Mouse (Mus musculus) c-Kit-positive CD71-positive TER-119-negative erythroid progenitor cells, embryonic 14.5 days (primary cell): ENCODE measurements at regions not wholly inside any gene's neighbourhood (a gene's known extent, or its start where the extent isn't known, plus 50 kb on each side); places are given as distances from the start of the nearest gene placed in this dataset.

Experiments used
- DNase-seq: peaks from one replicate; pipeline ENCODE4 v3.0.0-alpha.2; 2013; ENCODE audit warnings: low read depth

DNA sequence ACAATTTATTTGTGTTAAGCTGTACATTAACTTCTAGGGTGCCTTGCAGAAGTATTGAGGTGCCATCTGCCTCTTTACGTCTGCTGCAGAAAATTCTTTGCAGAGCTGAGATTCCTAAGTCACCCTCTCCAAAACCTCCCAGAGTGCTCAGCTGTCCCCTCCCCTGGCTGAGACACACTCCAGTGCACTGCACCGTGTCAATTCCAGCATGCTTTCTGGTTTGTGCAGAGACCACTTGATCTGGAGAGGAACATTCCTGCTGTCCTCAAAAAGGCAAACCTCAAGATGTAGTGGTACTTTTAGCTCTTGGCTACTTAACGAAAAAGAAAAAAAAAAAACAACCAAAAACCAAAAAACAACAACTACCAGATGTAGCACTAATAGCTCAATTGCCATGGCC, 145.2 kb upstream of the Krr1 start:
- DNase-seq = no peak

DNA sequence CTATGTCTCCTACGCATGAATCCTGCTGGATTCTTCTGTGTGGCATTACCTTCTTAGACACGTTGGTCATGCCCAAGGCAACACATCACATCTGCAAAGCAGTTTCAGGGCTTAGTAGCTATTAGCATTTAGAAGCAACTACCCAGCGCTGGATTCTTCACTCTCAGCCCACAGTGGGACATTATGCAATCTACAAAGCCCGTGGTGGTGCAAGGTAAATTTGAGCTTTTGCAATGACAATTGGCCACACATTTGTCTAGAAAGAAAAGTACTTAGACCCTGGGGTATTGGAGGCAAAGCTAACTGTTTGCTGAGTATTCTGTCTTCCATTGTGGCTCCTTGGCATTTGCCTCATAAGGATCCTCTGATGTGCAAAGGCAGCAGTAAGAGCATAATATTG, 144.5 kb upstream of the Krr1 start:
- DNase-seq = no peak

DNA sequence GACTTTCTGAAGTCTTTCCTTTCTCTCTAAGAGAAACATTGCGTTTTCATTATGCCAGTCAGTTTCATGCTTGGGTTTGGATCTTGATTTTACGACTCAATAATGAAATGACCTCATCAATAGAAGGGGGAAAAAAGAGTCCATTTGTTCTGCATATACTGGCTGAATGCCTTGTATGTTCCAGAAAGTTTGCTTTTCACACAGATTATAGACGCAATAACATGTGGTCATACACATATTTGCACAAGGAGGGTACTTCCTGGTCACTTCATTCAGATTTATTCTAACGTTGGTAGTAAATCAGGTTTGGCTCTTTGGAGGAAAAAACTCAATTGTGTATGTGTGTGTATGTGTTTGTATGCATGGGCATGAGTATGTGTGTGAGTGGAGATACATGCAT, 143.9 kb upstream of the Krr1 start:
- DNase-seq = no peak

DNA sequence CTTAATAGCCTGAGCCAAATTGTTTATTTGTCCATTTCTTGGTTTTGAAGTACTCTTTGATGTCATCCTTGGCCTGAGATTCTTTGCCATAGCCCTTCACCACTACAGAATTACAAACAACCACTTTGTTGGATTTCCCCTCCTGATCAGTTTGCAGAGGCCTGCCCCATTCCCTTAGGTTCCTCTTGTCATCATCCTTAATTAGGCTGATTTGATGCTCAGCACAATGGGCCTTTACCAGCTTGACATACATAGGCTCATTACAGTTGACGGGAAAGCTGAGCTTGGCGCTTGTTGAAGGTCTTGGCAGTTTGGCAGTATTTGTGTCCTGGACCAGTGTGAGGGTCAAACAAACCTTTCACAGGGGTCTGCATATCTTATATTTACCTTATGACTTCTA, 143.2 kb upstream of the Krr1 start:
- DNase-seq = no peak

DNA sequence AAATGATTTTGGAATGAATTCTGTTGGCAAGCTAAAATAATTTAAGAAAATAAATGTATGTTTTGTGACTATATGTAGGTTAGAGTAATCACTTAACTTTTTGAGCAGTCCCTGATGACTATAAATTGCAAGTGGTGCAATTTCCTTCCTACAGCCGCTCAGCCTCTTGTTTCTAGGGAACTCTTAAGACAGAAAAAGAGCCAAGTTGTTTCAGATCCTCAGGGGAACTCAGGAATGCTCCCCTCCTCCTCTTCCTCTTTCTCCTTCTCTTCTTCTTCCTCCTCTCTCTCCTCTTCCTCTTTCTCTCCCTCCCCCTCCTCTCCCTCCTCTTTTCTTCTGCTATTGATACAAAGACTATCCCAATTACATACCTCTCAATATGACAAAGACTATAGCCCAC, 141.4 kb upstream of the Krr1 start:
- DNase-seq = no peak

DNA sequence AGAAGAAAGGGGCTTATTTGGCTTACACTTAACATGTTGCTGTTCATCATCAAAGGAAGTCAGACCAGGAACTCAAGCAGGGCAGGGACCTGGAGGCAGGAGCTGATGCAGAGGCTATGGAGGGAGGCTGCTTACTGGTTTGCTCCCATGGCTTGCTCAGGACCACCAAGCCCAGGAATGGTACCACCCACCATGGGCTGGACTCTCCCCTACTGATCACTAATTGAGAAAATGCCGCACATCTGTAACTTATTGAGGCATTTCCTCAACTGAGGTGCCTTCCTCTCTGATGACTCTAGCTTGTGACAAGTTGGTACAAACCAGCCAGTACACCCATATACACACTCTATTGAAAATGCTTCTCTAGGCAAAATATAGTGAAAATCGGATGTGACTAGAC, 138.9 kb upstream of the Krr1 start:
- DNase-seq = no peak

DNA sequence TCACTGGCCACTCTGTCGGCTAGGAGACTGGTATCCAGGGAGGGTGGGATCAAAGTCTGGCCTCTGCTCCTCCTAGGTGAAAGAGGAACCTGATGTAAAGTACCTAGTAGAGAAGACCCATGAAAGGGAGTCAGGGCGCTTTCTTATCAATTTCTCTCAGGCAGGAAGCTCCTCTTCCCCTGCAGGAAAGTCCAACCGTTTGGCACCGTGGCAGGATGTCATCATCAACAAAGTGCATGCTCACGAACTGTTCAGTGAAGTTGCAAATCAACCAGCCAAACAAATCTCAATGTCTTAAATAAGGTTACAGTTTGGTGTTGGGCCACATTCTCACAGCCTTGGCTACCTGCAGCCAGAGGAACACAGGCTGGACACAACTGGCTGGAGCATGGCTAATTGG, 138.2 kb upstream of the Krr1 start:
- peak; percentile 31 for DNase-seq

DNA sequence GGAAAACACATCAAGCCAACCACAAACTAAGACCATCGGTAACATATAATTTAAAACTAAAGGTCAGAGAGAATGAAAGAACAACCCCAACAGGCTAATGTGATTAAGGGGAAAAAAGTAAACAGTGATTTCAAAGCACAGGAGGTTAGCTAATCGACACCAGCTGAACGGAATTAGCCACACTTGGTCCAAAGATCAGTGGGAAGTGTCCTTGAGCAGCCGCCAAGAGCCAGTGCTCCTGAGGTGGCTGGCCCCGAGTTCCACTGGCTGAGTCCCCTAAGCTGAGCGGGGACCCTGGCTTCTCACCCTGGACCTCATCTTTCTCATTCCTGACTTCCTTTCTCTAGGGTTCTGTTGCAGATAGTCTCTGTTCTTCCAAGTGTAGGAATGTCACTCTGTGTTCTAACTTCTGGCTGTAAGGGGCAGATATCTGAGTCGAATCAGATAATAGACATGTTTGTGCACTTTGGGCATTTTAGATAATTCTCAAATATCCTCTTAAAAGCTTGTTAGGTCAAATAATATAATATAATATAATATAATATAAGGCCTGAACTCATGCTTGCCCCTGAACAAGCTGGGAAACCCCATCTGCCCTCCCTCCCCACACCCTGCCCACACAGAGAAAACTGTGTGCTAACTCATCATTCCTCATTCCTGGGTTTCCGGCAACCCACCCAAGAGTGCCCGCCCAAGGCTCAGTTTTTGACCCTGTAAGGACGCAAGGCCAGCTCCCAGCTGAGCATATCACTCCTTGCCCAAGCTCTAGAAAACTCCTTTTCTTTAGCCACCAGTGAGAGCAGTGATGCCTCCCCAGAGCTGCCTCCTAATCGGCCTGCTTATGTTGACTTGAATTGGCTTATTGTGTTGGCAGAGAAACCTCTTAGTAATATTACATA, 137.3 kb upstream of the Krr1 start:
- no peak for DNase-seq

DNA sequence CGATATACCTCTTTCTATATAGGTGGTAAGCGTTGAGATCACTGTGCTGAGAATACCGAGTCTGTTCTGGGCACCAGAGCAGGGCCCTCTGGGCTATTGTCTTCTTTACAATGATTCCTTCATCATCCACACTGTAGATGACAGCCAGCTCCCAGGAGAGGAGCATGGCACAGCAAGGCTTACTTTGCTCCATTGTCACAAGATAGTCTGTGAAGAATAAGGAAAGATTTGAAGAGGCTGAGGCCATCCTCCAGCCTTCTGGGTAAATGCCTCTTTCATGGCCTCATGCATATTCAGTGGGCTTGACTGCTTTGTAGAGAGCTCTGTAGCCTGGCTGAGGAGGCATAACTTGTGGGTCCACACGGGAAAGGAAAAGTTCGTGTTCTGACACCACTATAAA, 136.3 kb upstream of the Krr1 start:
- DNase-seq = no peak

DNA sequence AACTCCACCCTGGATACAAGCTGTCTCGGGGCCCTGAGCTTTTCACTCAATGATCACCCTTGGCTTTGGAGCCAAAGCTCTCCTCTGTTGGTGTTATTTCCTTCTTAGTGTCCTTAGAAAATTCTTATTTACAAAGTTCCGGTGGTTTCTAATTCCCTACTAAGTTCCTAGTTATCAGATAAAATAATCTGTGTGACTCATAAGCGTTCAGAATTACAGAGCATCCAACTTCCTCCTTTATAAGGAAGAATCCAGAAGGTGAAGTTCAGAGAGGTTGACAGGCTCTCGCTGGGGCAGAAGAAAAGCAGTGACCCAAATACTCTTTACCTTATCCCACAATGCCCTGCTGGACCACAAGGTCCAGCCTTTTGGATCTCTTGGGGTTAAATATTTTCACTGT, 135.7 kb upstream of the Krr1 start:
- DNase-seq = no peak

DNA sequence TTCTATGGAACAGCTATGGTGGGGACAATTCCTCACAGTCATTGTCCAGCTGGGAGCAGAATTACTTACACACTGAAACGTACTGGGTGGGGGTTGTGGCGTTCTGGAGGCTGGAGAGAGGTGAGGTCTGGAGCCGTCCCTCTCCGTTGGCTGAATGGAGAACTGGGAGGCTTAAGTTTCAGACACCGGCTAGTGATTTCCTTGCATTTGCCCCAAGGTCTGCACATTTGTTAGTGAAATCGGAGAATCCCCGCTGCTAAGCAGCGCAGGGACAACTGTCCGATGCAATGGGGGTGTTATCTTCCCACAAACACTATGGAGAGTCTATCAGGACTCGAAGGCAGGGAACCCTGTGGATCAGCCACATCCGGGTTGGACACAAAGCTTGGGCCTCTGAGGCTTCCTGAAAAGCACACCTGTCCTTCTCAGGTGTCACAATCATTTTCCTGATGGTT, 130.1 kb upstream of the Krr1 start:
- no peak for DNase-seq

DNA sequence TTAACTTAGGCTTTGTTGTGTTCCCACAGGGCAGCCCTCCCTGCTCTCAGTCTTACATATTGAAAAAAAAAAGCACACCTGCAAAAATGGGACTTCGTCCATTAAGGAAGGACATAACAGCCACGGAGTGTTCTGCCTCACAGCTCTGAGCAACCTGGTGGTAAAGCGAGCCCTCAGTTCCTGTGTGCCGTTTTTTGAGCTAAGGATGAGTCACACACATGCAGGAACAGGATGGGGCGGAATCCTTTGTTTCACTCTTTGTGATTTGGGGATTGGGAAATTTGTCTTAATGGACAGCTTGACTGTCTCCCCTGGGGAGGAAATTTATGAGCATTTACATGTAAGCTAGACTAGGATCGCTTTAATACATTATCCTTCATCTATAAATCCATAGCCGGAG, 129.6 kb upstream of the Krr1 start:
- DNase-seq = no peak

DNA sequence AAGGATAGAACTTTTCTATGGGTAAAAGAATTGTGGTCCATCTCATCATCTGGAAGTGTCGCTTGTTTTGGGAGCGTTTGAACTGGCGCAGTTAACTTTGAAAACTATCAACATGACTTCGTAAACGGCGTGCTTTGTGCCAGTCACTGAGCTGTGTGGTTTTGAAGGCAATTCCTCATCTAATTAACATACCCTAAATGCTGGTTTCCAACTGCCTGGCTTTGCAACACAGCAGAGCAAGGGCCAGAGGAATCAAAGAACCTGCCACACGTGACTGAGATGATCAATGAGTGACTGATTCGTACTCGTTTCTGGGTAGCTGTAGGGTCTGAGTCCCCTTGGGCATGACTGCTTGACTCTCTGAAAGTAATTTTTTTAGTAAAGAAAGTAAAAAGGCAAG, 129.2 kb upstream of the Krr1 start:
- no peak for DNase-seq

DNA sequence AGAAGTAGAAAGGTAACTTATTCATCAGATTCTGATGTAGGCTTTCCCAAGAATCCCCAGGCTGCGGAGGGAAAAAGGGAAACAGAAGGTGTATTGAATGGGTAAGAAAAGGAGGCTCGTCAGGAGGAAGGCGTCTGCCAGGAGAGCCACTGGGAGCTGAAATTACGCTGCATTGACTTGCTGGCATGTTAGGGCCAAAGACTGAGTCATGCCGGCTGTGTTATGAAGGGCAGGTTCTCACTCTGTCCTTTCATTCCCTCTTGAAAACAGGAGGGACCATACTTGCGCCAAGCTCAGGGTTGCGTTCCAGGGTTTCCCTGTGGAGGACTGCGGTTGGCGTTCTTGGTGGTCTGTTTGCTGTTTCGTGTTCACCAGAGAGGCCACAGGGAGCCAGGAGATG, 128.3 kb upstream of the Krr1 start:
- no peak for DNase-seq

DNA sequence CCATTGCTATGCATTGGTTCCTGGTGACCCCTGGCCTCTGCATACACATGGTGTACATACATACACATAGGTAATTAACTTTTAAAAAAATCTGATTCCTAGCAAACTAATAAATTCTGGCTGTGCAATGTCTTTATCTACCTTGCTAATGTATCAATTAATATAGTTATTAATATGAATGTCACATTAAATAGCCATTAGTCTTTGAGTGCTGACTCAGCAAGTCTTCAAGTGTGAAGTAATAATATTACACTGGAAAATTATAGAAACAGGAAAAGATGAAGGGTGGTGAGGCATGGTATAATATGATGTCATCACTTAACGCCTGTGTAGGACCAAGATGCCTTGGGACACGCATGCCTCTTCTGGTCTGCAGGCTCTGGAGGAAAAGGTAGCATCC, 126.5 kb upstream of the Krr1 start:
- DNase-seq = no peak

DNA sequence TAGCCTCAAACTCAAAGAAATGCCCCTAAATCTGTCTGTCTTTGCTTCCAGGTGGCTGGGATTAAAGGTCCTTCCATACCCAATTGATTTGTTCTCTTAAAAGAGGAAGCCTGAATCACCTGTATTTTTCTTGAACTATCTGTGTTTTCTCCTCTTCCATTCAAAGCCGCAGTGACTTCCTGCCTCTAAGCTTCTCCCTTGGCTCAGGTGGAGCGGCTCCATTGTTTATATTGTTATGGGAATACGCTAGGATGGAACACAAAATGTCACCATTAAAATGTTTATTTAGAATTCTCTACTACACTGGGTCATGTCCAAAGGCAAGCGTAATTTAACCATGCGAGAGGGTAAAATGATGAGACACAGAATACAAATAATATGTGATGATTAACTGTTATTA, 118.2 kb upstream of the Krr1 start:
- DNase-seq = no peak

DNA sequence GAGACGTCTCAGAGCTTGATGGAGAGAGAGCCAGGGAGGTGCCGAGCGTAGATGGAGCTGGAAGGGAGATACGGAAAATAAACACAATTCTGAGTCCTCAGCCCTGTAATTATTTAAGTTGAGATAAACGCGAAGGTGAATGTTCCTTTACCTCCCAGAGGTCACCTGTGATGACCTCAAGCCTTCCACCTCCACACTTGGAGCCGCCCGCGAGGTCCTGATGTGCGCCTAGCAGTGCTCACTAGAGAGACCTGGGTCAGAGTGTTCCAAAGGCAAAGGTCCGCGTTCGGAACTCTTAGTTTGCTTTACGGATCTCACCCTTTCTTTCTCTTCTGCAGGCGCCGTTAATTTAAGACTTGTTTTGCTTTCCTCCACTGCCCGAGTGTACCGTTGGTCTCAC, 117.0 kb upstream of the Krr1 start:
- no peak for DNase-seq

DNA sequence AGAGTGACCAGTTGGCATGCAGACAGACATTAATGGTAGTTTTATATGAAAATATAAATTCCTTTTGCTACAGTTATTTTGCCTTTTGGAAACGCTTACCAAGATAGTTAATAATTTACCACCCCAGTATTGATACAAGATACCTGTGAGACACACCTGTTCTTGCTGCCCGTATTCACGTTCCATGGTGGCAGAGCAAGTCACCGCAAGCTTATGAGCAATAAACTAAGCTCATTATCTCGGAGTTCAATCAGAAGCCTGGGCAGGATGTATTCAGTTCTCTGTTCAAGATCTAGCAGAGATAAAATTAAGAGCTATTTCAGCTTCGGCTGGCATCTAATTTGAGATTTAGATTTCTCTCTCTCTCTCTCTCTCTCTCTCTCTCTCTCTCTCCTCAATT, 114.1 kb upstream of the Krr1 start:
- no peak for DNase-seq

DNA sequence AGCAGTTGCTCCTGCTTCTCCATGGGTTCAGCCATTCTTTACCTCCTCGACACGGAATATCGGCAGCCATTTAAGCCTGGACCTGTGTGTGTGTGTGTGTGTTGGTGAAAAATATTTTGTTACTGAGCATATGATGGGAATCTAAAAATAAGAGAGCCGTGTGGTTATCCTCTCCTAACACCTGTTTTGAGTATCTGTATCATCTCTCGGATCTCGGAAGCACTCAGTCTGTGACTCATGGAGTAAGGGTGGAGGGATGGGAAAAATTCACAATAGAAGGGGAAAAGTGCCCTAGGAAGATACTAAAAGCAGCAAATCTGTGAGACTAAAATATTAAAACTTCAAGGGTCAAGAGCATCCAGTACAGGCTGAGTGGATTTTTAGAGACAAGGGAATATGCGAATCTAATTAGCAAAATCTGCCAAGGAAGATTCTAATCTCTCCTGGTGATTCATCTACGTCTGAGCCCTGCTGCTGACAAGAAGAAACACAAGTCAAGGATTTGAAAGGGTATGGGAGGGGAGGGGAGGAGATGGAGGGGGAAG, 107.1 kb upstream of the Krr1 start:
- no peak for DNase-seq

DNA sequence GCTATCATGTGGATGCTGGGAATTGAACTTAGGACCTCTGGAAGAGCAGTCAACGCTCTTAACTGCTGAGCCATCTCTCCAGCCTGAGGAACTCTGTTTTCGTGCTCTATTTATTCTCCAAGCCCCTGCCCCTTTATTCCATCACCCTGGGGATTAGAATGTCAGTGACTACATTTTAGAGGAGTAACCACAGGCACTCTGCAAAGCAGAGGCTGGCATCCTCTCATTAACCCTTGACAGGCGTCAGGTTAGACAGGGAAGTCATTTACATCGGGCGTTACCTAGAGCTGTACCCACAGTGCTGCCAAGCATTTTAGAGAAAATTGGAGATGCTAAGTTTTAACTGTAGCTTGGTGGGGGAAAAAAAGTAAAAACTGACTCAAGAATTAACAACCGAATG, 105.4 kb upstream of the Krr1 start:
- no peak for DNase-seq

DNA sequence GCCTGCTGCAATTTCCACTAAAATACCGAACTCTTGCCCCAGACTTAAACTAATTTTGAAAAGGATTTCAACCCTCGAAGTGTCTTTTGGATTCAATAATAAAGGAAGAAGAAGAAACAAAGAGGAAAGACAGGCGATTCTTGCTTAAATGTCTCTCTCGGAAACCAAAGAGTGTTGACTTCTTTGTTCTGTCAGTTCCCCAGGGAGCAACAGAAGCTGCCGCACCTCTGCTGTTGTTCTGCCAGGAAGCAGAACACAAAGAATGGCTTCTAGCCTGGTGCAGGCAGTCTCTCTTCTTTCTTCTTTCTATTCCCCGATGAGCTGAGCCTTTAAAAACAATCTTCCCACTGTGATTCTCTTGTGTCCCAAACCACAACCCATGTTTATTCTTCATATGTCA, 104.9 kb upstream of the Krr1 start:
- no peak for DNase-seq

DNA sequence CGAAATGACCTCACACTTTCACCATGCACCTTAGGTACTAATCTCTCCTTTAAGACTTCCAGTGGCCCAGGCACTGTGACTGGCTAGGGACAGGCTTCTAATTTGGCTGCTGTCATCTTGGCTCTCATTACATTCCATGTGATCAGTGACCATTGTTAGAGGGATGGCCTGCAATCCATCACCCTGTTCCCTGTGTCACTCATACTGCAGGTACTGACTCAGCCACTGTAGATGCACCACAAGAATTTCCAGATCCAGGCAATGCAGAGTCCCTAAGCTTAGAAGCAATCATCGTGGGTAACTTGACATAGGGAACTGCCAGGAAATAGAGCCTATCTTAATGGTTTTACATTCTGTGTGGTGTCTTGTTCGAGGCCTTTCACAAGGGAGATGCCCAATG, 92.1 kb upstream of the Krr1 start:
- DNase-seq = no peak

DNA sequence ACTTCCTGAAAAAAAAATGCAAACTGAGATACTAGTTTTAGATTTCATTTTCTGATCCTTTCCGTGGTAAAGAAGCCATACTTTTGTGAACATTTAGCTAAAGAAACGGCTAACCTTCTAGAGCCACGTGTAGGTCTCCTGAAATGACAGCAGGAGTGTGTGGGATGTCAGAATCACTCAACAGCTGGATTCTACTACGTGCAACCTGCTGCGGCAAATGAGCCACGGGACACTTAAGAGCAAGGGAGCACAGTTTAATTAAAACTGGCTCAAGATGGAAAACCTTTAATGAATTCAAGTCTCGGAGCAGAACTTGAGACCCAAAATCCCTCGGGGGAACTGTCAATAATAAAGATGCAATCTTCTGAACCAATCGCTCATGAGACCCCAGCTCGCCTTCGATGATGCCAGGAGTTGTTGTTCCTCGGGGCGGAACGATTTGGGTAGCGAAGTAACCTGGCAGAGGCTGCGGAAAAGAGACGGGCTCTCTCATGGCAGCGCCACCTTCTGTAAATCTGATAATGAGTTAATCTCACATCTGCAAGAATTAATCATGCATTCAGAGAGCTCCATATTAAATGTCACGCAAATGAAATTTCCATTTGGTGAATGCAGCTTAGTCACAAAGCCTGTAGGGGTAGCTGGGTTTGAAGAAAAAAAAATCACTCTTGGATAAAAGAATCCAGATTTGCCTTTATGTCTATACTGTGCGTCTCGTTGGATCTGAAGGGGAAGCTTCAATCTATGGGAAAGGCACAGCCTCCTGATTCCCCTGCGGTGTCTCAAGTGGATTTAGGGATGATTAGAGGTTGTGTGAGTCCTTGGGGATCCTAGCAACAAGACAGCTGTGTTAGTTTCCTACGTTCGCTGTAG, 90.9 kb upstream of the Krr1 start:
- DNase-seq = no peak
